Mouse (Mus musculus): ENCODE measurements around the gene 1700022I11Rik. TPM values are rescaled to one million over a fixed set of nuclear protein-coding genes. Genes with fewer than 3 reads are reported as not detected.

Gene 1700022I11Rik
- polyA plus RNA-seq, 1 experiment from 2014 or later: 1.1 TPM

DNA sequence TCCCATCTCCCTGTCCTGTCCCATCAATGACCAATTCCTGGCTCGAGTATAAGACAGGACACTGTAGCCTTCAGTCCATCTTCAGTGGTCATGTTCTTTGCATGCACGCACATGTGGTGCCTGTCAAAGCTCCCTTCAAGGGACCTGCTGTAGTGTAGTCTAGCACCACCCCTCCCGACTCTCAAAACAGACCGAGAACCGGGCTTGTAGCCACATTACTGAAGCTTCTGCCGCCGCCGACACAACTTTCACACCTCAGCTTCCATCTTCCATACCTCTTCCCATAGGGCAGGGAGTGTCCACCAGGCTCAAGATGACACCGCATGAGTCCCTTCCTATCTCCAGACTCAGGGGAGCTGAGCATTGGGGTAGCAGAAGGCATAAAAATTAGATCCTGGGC lies 25.2 kb upstream of the 1700022I11Rik start:
- Histone ChIP-seq H3K9me3 (no peaks in the 10 kb centered on the region), H3K27me3 (peaks cover 9% of the 10 kb centered on the region; the same call in 1 of the 2 replicates), H3K4me1 (peaks cover 31% of the 10 kb centered on the region), H3K4me3 (replicated peaks) (no peak overlapping the region), H3K36me3 (replicated peaks) (no peaks in the 10 kb centered on the region), H3K27ac (no peak overlapping the region), H3K9ac (no peak overlapping the region), H3K4me2 (no peak overlapping the region)
- 87% methylated on average over 9 of the region's 9 CpGs for WGBS
- no peak for ATAC-seq (ENCODE audit: low FRiP score)

DNA sequence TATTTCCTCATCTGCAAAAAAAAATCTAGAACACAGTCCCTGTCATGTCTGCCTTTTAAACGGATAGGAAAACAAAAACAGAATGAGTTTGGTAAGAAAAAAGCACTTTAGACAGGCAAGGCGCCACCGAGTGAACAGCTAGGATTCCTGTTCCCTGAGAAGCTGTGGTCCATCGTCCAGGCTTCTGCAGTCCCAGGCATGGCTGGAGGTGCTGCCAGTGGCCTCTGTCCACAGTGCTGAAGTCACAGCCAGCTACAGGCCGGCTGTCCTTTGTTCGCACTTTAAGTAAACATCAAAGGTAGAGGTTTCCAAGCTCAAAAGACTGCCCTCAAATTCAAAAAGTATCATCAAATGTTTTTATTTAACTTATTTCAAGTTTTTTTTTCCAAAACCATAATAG lies 24.4 kb upstream of the 1700022I11Rik start:
- Histone ChIP-seq H3K36me3 (replicated peaks) (no peaks in the 10 kb centered on the region), H3K4me3 (replicated peaks) (no peak overlapping the region), H3K4me1 (peaks cover 33% of the 10 kb centered on the region), H3K27me3 (peaks cover 9% of the 10 kb centered on the region; the same call in 1 of the 2 replicates), H3K4me2 (no peak overlapping the region), H3K9me3 (no peaks in the 10 kb centered on the region), H3K9ac (no peak overlapping the region), H3K27ac (no peak overlapping the region)
- ATAC-seq (ENCODE audit: low FRiP score): no peak
- 14% methylated on average over 6 of the region's 6 CpGs for WGBS

GRCm38 (mm10) chr4:42945445-42945844 lies 24.0 kb upstream of the 1700022I11Rik start:
- H3K4me3 ChIP-seq (replicated peaks): no peak overlapping the region
- no peak for ATAC-seq (ENCODE audit: low FRiP score)
- no peak overlapping the region for H3K27ac ChIP-seq
- no peaks in the 10 kb centered on the region for H3K36me3 ChIP-seq (replicated peaks)
- no peaks in the 10 kb centered on the region for H3K9me3 ChIP-seq
- H3K27me3 ChIP-seq: peaks cover 9% of the 10 kb centered on the region; the same call in 1 of the 2 replicates
- peaks cover 37% of the 10 kb centered on the region for H3K4me1 ChIP-seq
- no peak overlapping the region for H3K9ac ChIP-seq
- H3K4me2 ChIP-seq: no peak overlapping the region
- WGBS: 83% methylated on average over 3 of the region's 3 CpGs

GRCm38 (mm10) chr4:42945952-42946351 lies 23.5 kb upstream of the 1700022I11Rik start:
- no peak overlapping the region for H3K4me3 ChIP-seq (replicated peaks)
- peaks cover 42% of the 10 kb centered on the region for H3K4me1 ChIP-seq
- peak overlapping the region; percentile 19; the same call in 1 of the 2 replicates for H3K4me2 ChIP-seq

GRCm38 (mm10) chr4:42946733-42947290 lies 22.6 kb upstream of the 1700022I11Rik start:
- H3K4me3 ChIP-seq (replicated peaks): no peak overlapping the region
- peak; percentile 39 for ATAC-seq (ENCODE audit: low FRiP score)
- no peaks in the 10 kb centered on the region for H3K36me3 ChIP-seq (replicated peaks)
- H3K4me2 ChIP-seq: peak overlapping the region; percentile 19
- H3K27ac ChIP-seq: peak overlapping the region; percentile 54
- H3K9ac ChIP-seq: no peak overlapping the region
- WGBS: 31% methylated on average over 10 of the region's 10 CpGs
- peaks cover 50% of the 10 kb centered on the region for H3K4me1 ChIP-seq
- H3K27me3 ChIP-seq: peaks cover 9% of the 10 kb centered on the region; the same call in 1 of the 2 replicates
- no peaks in the 10 kb centered on the region for H3K9me3 ChIP-seq

More at GRCm38 (mm10) chr4:42945952-42946351, 23.5 kb upstream of the 1700022I11Rik start:
- ATAC-seq (ENCODE audit: low FRiP score): no peak
- peak overlapping the region; percentile 54 for H3K27ac ChIP-seq
- no peaks in the 10 kb centered on the region for H3K36me3 ChIP-seq (replicated peaks)
- WGBS: 6% methylated on average over 5 of the region's 5 CpGs
- H3K27me3 ChIP-seq: peaks cover 9% of the 10 kb centered on the region; the same call in 1 of the 2 replicates
- H3K9me3 ChIP-seq: no peaks in the 10 kb centered on the region
- H3K9ac ChIP-seq: 0 out of 2 replicates have a peak overlapping the region, but pooled peaks have one; percentile 12

GRCm38 (mm10) chr4:42948527-42948926 lies 20.9 kb upstream of the 1700022I11Rik start:
- Histone ChIP-seq H3K9ac (no peak overlapping the region), H3K4me1 (peaks cover 67% of the 10 kb centered on the region), H3K27ac (peak overlapping the region; percentile 72), H3K9me3 (no peaks in the 10 kb centered on the region), H3K4me3 (replicated peaks) (no peak overlapping the region), H3K4me2 (peak overlapping the region; percentile 84), H3K27me3 (peaks cover 9% of the 10 kb centered on the region; the same call in 1 of the 2 replicates), H3K36me3 (replicated peaks) (no peaks in the 10 kb centered on the region)
- 49% methylated on average over 13 of the region's 13 CpGs for WGBS
- ATAC-seq (ENCODE audit: low FRiP score): no peak

GRCm38 (mm10) chr4:42949051-42949675 lies 20.2 kb upstream of the 1700022I11Rik start:
- Histone ChIP-seq H3K4me2 (peak overlapping the region; percentile 84), H3K36me3 (replicated peaks) (no peaks in the 10 kb centered on the region; the same call in 1 of the 2 replicates), H3K4me3 (replicated peaks) (peak overlapping the region; percentile 75), H3K9me3 (no peaks in the 10 kb centered on the region), H3K27ac (peak overlapping the region; percentile 72), H3K27me3 (peaks cover 9% of the 10 kb centered on the region; the same call in 1 of the 2 replicates), H3K4me1 (peaks cover 74% of the 10 kb centered on the region), H3K9ac (0 out of 2 replicates have a peak overlapping the region, but pooled peaks have one; percentile 21)
- ATAC-seq (ENCODE audit: low FRiP score): no peak
- 14% methylated on average over 14 of the region's 14 CpGs for WGBS

GRCm38 (mm10) chr4:42949676-42950051 lies 19.7 kb upstream of the 1700022I11Rik start, which contains the start of gene Dnajb5:
Gene Dnajb5, plus strand, starts transcription at chr4:42949814.
- peak; percentile 95 for ATAC-seq (ENCODE audit: low FRiP score)
- WGBS: 0% methylated on average over 32 of the region's 39 CpGs

DNA sequence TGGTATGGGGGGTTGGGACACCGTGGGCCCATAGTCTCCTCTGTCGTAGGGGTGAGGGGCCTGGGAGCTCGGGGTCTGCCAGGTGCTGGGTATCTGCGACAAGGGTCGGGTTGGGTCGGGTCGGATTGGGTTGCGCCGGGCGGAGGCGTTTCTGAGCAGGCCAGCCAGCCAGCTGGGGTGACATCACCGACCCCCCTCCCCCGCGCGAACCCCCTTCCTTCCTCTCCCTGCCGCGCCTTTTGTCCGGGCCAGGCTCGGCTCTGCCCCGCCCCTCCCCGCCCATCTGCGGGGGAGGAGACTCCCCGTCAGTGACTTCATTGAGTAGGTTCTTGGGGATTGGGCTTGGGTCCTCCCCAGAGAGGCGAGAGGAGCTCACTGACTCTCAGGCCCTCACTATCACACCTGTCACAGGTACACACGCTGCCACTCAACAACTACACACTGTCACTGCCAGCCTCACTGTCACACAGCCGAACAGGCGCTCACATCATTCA lies 19.3 kb upstream of the 1700022I11Rik start:
- Histone ChIP-seq H3K4me2 (peak overlapping the region; percentile 84), H3K36me3 (replicated peaks) (no peaks in the 10 kb centered on the region; the same call in none of the 2 replicates), H3K9ac (peak overlapping the region; percentile 91), H3K4me3 (replicated peaks) (peak overlapping the region; percentile 75), H3K27ac (peak overlapping the region; percentile 94), H3K9me3 (no peaks in the 10 kb centered on the region), H3K27me3 (peaks cover 9% of the 10 kb centered on the region; the same call in 1 of the 2 replicates), H3K4me1 (peaks cover 81% of the 10 kb centered on the region)
- 1% methylated on average over 27 of the region's 27 CpGs for WGBS
- peak; percentile 62 for ATAC-seq (ENCODE audit: low FRiP score)

More at GRCm38 (mm10) chr4:42949676-42950051, 19.7 kb upstream of the 1700022I11Rik start, which contains the start of gene Dnajb5:
- peak within 1 kb of the TSS; percentile 75 for H3K4me3 ChIP-seq (replicated peaks)
- H3K27me3 ChIP-seq: peaks cover 9% of the 10 kb centered on the region; the same call in 1 of the 2 replicates
- H3K4me2 ChIP-seq: peak within 1 kb of the TSS; percentile 84
- peak within 1 kb of the TSS; percentile 94 for H3K27ac ChIP-seq
- H3K9ac ChIP-seq: peak within 1 kb of the TSS; percentile 91
- H3K36me3 ChIP-seq (replicated peaks): no peaks in the 10 kb centered on the region; the same call in none of the 2 replicates
- H3K4me1 ChIP-seq: peaks cover 78% of the 10 kb centered on the region
- no peaks in the 10 kb centered on the region for H3K9me3 ChIP-seq

GRCm38 (mm10) chr4:42951206-42952195 lies 17.9 kb upstream of the 1700022I11Rik start:
- peaks cover 9% of the 10 kb centered on the region; the same call in 1 of the 2 replicates for H3K27me3 ChIP-seq
- ATAC-seq (ENCODE audit: low FRiP score): no peak
- H3K9ac ChIP-seq: peak overlapping the region; percentile 91
- H3K4me3 ChIP-seq (replicated peaks): peak overlapping the region; percentile 75
- 59% methylated on average over 11 of the region's 11 CpGs for WGBS
- peaks cover 8% of the 10 kb centered on the region for H3K36me3 ChIP-seq (replicated peaks)
- peak overlapping the region; percentile 84 for H3K4me2 ChIP-seq
- H3K27ac ChIP-seq: peak overlapping the region; percentile 94; the same call in 1 of the 2 replicates
- H3K4me1 ChIP-seq: peaks cover 76% of the 10 kb centered on the region
- H3K9me3 ChIP-seq: no peaks in the 10 kb centered on the region

DNA sequence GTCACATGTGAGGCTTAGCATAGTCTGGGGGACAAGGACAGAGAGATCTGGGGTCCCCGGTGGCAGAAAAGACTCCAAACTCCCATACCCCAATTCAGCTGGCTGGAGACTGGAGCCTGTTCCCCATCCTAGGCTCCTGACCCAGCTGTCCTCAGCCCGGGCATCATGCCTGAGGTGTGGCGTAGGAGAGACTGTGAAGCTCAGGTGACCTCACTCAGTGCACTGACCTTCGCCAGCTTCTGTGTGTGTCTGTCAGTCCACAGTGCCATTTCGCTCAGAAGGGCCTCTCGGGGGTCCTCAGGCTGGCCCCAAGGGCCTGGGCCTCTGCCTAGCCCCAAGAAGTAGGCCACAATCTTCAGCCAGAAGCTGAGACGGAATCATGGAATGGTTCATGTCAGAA lies 16.8 kb upstream of the 1700022I11Rik start:
- H3K27ac ChIP-seq: peak overlapping the region; percentile 88
- 83% methylated on average over 7 of the region's 7 CpGs for WGBS
- H3K9me3 ChIP-seq: no peaks in the 10 kb centered on the region
- H3K36me3 ChIP-seq (replicated peaks): peaks cover 19% of the 10 kb centered on the region
- peaks cover 65% of the 10 kb centered on the region for H3K4me1 ChIP-seq
- ATAC-seq (ENCODE audit: low FRiP score): no peak
- peak overlapping the region; percentile 84 for H3K4me2 ChIP-seq
- no peak overlapping the region for H3K4me3 ChIP-seq (replicated peaks)
- peak overlapping the region; percentile 91 for H3K9ac ChIP-seq
- peaks cover 7% of the 10 kb centered on the region; the same call in 1 of the 2 replicates for H3K27me3 ChIP-seq

All from forebrain, embryonic 12.5 days (tissue).